Mouse (Mus musculus) CH12.LX (cell line): ENCODE measurements around the gene Ptpn14.
A peak's percentile ranks its signal among the peaks of the same experiment; 100 is the strongest.

Source experiments
- CTCF ChIP-seq, 2 experiments: IDR thresholded peaks in 1 of 2; conservative IDR thresholded peaks in 1 of 2; 2 replicates each; pipeline ENCODE4 v1.5.1; 2011 to 2012; ENCODE audit warnings: low read depth in 2 of 2, low read length in 2 of 2, improper control_type of control experiment in 1 of 2, inconsistent platforms in 1 of 2, mild to moderate bottlenecking in 1 of 2, moderate library complexity in 1 of 2
- ETS1 ChIP-seq: conservative IDR thresholded peaks from 2 replicates; pipeline ENCODE4 v1.6.1; 2012; ENCODE audit warnings: low read depth, mild to moderate bottlenecking, inconsistent platforms, low read length, improper control_type of control experiment, moderate library complexity
- HCFC1 ChIP-seq: IDR thresholded peaks from 2 replicates; pipeline ENCODE4 v1.6.1; 2012; ENCODE audit warnings: low read depth, mild to moderate bottlenecking, inconsistent platforms, low read length, improper control_type of control experiment
- JUND ChIP-seq: conservative IDR thresholded peaks from 2 replicates; pipeline ENCODE4 v1.6.1; 2011; ENCODE audit warnings: low read depth, low read length, improper control_type of control experiment
- KAT2A ChIP-seq: IDR thresholded peaks from 2 replicates; pipeline ENCODE4 v1.6.1; 2012; ENCODE audit warnings: low read length, improper control_type of control experiment, inconsistent platforms; ENCODE audit not compliant: insufficient replicate concordance
- PAX5 ChIP-seq: IDR thresholded peaks from 2 replicates; pipeline ENCODE4 v1.6.1; 2012; ENCODE audit warnings: low read length, inconsistent platforms, mixed read lengths
- POLR2A ChIP-seq: IDR thresholded peaks from 2 replicates; pipeline ENCODE4 v1.6.1; 2011; ENCODE audit warnings: low read depth, mild to moderate bottlenecking, improper control_type of control experiment, low read length
- RAD21 ChIP-seq: IDR thresholded peaks from 2 replicates; pipeline ENCODE4 v1.6.1; 2011; ENCODE audit warnings: low read depth, mild to moderate bottlenecking, low read length, improper control_type of control experiment, moderate library complexity
- ZKSCAN1 ChIP-seq: IDR thresholded peaks from 2 replicates; pipeline ENCODE4 v1.6.1; 2012; ENCODE audit warnings: low read depth, inconsistent platforms, low read length, improper control_type of control experiment, borderline replicate concordance

GRCm38 (mm10) chr1:189718600-189718999 is 9.5 kb upstream of the Ptpn14 start:
- TF ChIP-seq ETS1, result 0 out of 2 replicates have a peak, but pooled peaks have one; percentile 22
- no peak for TF ChIP-seq PAX5
- no peak for TF ChIP-seq JUND
- no peak for TF ChIP-seq RAD21
- no peak for TF ChIP-seq ZKSCAN1
- TF ChIP-seq CTCF (conservative IDR thresholded peaks at IDR 0.05 in 1 of 2, IDR thresholded peaks at IDR 0.05 in 1 of 2; ENCODE audit: low read depth in 2 of 2, low read length in 2 of 2), result no peak
- TF ChIP-seq HCFC1, result no peak
- TF ChIP-seq KAT2A, result no peak
- no peak for TF ChIP-seq POLR2A
